Mouse (Mus musculus): ENCODE data around the gene Phf20. TPM values are rescaled to one million over a fixed set of nuclear protein-coding genes. Genes with fewer than 3 reads are reported as not detected.

Gene Phf20
- polyA plus RNA-seq, 1 experiment from 2014 or later, result 44.8 TPM

- H3K9ac ChIP-seq (replicated peaks; ENCODE audit: low read depth), result no peak overlapping the region
- no peak overlapping the region for H3K4me3 ChIP-seq (ENCODE audit: low read depth, low read length)
- no peaks in the 10 kb centered on the region for H3K36me3 ChIP-seq (ENCODE audit: insufficient read depth, low read length)
- no peaks in the 10 kb centered on the region for H3K27me3 ChIP-seq (replicated peaks; ENCODE audit: insufficient read depth, low read length)
- no peak overlapping the region for H3K27ac ChIP-seq (ENCODE audit: low read length)
- DNase-seq (ENCODE audit: low spot score) (peak; percentile 40), ATAC-seq (no peak)
- no peak overlapping the region for H3K4me2 ChIP-seq (replicated peaks; ENCODE audit: low read depth, low read length)
- H3K4me1 ChIP-seq (ENCODE audit: insufficient read depth, low read depth, low read length), result no peaks in the 10 kb centered on the region
- TF ChIP-seq EP300 (IDR thresholded peaks at IDR 0.05) (no peak), CTCF (IDR thresholded peaks at IDR 0.05) (no peak)
- no peaks in the 10 kb centered on the region for H3K9me3 ChIP-seq (ENCODE audit: low read length)
- WGBS, result 70% methylated on average over 7 of the region's 7 CpGs
Measured at GRCm38 (mm10) chr2:156356031-156356430, 159.8 kb downstream of the Phf20 start.

Small RNA genes lying within 50 kb of the gene (microRNA-seq; reads per million reads assigned to microRNA genes)
- gene Gm22759, result not detected

Other genes with a start within 250 kb of the Phf20 start
- gene Cep250, start 240.0 kb upstream of the Phf20 start, polyA plus RNA-seq (2015; fragmentation: Nextera tagmentation; extraction: Ambion mirVana), result 6.6 and 7.4 TPM in 2 replicates
- 1.0 and 1.1 TPM in 2 replicates for gene 6430550D23Rik, start 188.5 kb upstream of the Phf20 start, polyA plus RNA-seq (2015; fragmentation: Nextera tagmentation; extraction: Ambion mirVana)
- gene Ergic3, start 188.4 kb upstream of the Phf20 start, polyA plus RNA-seq (2015; fragmentation: Nextera tagmentation; extraction: Ambion mirVana), result 168 and 181 TPM in 2 replicates
- 0.06 and 0.36 TPM in 2 replicates for gene Fer1l4, start 143.5 kb upstream of the Phf20 start, polyA plus RNA-seq (2015; fragmentation: Nextera tagmentation; extraction: Ambion mirVana)
- gene Spag4, start 131.3 kb upstream of the Phf20 start, polyA plus RNA-seq (2015; fragmentation: Nextera tagmentation; extraction: Ambion mirVana), result 0.74 and 0.89 TPM in 2 replicates
- gene Cpne1, start 84.5 kb upstream of the Phf20 start, polyA plus RNA-seq (2015; fragmentation: Nextera tagmentation; extraction: Ambion mirVana), result 38.3 and 42.3 TPM in 2 replicates
- gene Rbm12, start 84.5 kb upstream of the Phf20 start, polyA plus RNA-seq (2015; fragmentation: Nextera tagmentation; extraction: Ambion mirVana), result 10.1 and 10.7 TPM in 2 replicates
- gene Gm28036, start 69.4 kb upstream of the Phf20 start, polyA plus RNA-seq (2015; fragmentation: Nextera tagmentation; extraction: Ambion mirVana), result 5.2 and 5.6 TPM in 2 replicates
- 316 and 344 TPM in 2 replicates for gene Romo1, start 52.4 kb upstream of the Phf20 start, polyA plus RNA-seq (2015; fragmentation: Nextera tagmentation; extraction: Ambion mirVana)
- 33.7 and 34.0 TPM in 2 replicates for gene Nfs1, start 52.3 kb upstream of the Phf20 start, polyA plus RNA-seq (2015; fragmentation: Nextera tagmentation; extraction: Ambion mirVana)
- gene Rbm39, start 16.2 kb upstream of the Phf20 start, polyA plus RNA-seq (2015; fragmentation: Nextera tagmentation; extraction: Ambion mirVana), result 654 and 692 TPM in 2 replicates
- gene Cnbd2, start 115.8 kb downstream of the Phf20 start, polyA plus RNA-seq (2015; fragmentation: Nextera tagmentation; extraction: Ambion mirVana), result 6.8 and 7.0 TPM in 2 replicates
- 119 TPM in 2 replicates for gene Scand1, start 116.2 kb downstream of the Phf20 start, polyA plus RNA-seq (2015; fragmentation: Nextera tagmentation; extraction: Ambion mirVana)
- gene Epb41l1, start 224.4 kb downstream of the Phf20 start, polyA plus RNA-seq (2015; fragmentation: Nextera tagmentation; extraction: Ambion mirVana), result 1.2 and 1.7 TPM in 2 replicates

Measured in lung, postnatal 0 days (tissue).